Mouse (Mus musculus): ENCODE results near the gene Fam189a1. TPM values are rescaled to one million over a fixed set of nuclear protein-coding genes. Genes with fewer than 3 reads are reported as not detected.
A peak's percentile ranks its signal among the peaks of the same experiment; 100 is the strongest.

Gene Fam189a1
- polyA plus RNA-seq, 1 experiment from 2014 or later, result 12.6 TPM

DNA sequence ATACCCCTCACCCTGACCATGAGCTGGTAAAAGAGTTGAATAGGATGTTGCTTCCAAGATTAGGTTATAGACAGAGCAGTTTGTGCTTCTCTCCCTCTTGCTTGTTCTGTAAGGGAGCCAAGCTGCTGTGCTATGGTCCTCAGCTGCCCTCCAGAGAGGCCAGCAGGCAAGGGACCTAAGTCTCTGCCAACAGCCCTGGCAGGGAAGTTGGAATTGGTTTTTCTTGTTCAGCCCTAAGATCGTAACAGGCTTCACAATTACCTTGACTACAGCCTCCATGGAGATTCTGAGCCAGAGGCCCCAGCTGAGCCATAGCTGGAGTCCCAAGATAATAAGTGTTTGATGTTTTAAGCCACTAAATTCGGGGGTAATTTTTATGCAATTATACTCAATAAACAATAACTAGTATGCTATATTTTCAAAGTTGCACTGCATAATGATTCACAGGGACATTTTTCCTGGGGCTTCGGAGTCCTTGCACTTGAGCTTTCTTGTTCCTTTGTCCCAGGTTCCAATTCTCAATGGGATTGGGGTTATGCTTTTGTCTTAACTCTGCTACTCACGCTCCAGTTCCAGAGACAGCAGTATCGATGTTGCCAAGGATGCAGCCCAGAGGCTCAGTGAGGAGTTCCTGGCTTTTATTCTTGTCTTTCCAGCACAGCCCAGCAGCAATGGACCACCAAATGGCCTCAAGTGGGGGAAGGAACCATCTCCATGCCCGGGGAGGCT is 430.2 kb downstream of the Fam189a1 start:
- ATAC-seq (replicated peaks), result 0 out of 2 replicates have a peak, but pooled peaks have one; percentile 25
- H3K9me3 ChIP-seq, result no peaks in the 10 kb centered on the region
- H3K9ac ChIP-seq, result no peak overlapping the region
- H3K4me3 ChIP-seq, result no peak overlapping the region
- H3K4me2 ChIP-seq, result no peak overlapping the region
- H3K4me1 ChIP-seq, result peaks cover 2% of the 10 kb centered on the region; the same call in 1 of the 2 replicates
- no peaks in the 10 kb centered on the region for H3K27me3 ChIP-seq (replicated peaks)
- H3K36me3 ChIP-seq (replicated peaks), result no peaks in the 10 kb centered on the region
- peak overlapping the region; percentile 51 for H3K27ac ChIP-seq
- 49% methylated on average over 6 of the region's 6 CpGs for WGBS

DNA sequence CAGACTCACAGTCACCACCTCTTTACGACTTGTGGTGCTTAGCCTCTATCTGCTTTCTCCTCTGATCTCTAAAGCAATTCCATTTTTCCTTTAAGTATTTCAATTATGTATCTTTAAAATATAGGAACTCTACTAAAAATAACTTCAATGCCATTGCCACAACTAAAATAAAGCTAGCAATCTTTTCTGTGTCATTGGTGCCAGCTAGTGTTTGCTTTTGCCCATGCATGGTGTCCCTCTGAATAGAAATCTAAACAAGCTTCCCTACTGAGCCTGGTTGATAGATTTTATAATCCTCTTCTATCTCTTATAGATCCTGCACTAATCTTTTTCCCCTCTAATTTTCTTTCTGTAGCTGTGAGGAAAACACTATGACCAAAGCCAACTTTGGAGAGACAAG is 432.0 kb downstream of the Fam189a1 start:
- Histone ChIP-seq H3K4me1 (peaks cover 2% of the 10 kb centered on the region; the same call in 1 of the 2 replicates), H3K4me3 (no peak overlapping the region), H3K9ac (no peak overlapping the region), H3K4me2 (no peak overlapping the region), H3K27ac (no peak overlapping the region), H3K9me3 (no peaks in the 10 kb centered on the region), H3K36me3 (replicated peaks) (no peaks in the 10 kb centered on the region), H3K27me3 (replicated peaks) (no peaks in the 10 kb centered on the region)
- ATAC-seq (replicated peaks), result no peak
- 81% methylated on average over 1 of the region's 1 CpGs for WGBS

DNA sequence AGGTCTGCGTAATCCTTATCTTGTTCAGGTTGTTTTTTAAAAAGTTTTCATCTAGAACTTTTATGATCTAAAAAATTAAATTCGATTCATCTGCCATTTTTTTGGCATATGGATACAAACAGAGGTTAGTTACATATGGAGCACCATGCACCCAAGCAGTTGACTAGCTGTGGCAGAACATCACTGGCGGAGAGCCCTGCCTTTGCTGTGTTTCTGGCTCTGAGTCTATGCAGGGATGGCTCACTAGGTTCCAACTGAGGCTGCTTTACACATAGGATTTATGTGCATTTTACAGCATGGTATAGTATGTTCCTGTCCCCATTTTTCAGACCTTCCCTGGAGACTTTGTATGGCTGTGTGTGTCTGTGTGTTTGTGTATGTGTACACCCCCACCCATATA is 433.1 kb downstream of the Fam189a1 start:
- 95% methylated on average over 3 of the region's 3 CpGs for WGBS
- ATAC-seq (replicated peaks), result no peak
- Histone ChIP-seq H3K4me1 (peaks cover 2% of the 10 kb centered on the region; the same call in 1 of the 2 replicates), H3K4me2 (no peak overlapping the region), H3K9ac (no peak overlapping the region), H3K9me3 (no peaks in the 10 kb centered on the region), H3K36me3 (replicated peaks) (no peaks in the 10 kb centered on the region), H3K27me3 (replicated peaks) (no peaks in the 10 kb centered on the region), H3K27ac (no peak overlapping the region), H3K4me3 (no peak overlapping the region)

DNA sequence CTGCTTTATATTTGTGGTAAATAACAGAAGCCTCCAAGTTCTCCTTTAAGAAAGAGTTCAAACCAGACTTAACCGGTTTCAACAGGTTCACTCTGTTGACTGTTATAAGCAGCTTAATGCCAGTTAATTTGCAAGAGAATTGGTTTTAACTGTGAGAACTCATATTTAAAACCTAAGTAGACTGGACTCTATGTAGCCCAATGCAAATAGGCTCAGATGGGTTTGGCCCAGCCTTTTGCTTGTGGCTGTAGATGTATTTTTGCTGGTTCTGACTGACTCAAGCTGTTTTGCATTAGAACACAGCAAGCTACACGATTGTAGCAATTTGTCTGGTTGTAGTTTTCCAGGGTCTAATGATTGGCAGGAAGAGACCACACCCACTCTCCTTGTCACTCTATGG is 440.1 kb downstream of the Fam189a1 start:
- Histone ChIP-seq H3K4me1 (no peaks in the 10 kb centered on the region), H3K4me3 (no peak overlapping the region), H3K27me3 (replicated peaks) (no peaks in the 10 kb centered on the region), H3K4me2 (no peak overlapping the region), H3K27ac (no peak overlapping the region), H3K9ac (no peak overlapping the region), H3K9me3 (no peaks in the 10 kb centered on the region), H3K36me3 (replicated peaks) (0 out of 2 replicates have a peak, but pooled peaks cover 4% of the 10 kb centered on the region)
- WGBS, result 64% methylated on average over 2 of the region's 2 CpGs
- ATAC-seq (replicated peaks), result no peak

DNA sequence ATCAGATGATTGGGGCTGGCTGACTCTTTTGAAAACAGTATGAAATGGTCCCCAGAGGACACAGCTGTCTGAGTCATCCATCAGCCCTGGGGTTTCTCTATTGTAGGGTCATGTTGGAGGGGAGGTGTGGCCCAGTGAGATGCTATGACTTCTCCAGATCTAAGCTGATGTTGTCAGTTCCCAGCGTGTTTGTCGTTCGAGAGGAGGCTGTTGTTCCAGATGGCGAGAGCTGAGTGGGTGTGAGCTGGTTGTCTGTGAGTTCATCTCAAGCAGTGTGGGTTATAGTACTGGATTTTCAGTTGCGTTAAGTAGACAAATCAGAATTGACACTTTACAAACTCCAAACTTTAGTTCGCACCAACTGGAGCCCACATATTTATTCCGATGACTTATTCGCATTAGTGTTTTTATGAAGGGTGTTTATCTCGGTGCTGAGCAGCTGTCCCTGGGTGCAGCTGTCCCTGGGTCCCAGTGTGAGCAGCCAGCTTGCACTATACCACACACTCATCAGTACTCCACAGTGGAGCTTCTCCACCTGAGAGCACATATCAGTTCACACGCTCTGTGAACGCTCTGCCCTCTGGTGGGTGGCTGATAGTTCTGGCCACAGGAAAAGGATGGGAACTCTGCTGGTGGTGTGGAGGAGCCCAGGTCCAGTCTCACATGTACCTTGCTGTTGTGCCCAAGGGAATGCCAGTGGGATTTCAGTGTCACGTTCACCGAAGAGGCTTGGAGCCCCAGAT is 446.7 kb downstream of the Fam189a1 start:
- Histone ChIP-seq H3K4me3 (no peak overlapping the region), H3K9ac (no peak overlapping the region), H3K36me3 (replicated peaks) (no peaks in the 10 kb centered on the region), H3K4me2 (no peak overlapping the region), H3K9me3 (no peaks in the 10 kb centered on the region), H3K27me3 (replicated peaks) (no peaks in the 10 kb centered on the region), H3K4me1 (peaks cover 11% of the 10 kb centered on the region), H3K27ac (no peak overlapping the region)
- ATAC-seq (replicated peaks), result peak; percentile 68
- 88% methylated on average over 13 of the region's 13 CpGs for WGBS

DNA sequence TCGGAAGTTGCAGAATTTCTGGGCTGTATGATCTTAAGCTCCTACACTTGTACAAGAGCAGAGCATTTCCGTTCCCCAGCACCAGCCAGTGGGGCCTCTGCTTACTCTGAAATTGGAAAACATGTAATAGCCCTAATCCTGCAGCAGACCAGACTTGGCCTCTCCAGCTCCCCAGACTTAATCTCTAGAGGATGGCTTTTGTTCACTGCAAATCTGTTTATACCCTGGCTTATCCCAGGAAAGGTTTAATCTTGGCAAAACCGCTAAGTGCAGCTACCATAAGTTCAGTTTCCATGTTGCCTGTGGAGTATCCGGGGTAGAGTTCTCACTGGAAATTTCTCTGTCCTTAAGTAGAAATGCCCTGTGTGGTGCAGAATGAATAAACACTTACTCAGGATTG is 448.2 kb downstream of the Fam189a1 start:
- Histone ChIP-seq H3K4me2 (no peak overlapping the region), H3K9me3 (no peaks in the 10 kb centered on the region), H3K9ac (no peak overlapping the region), H3K27me3 (replicated peaks) (no peaks in the 10 kb centered on the region), H3K4me1 (peaks cover 11% of the 10 kb centered on the region), H3K4me3 (no peak overlapping the region), H3K27ac (no peak overlapping the region), H3K36me3 (replicated peaks) (no peaks in the 10 kb centered on the region)
- ATAC-seq (replicated peaks), result no peak
- WGBS, result 44% methylated on average over 4 of the region's 4 CpGs

Small RNA genes lying within 50 kb of the gene (microRNA-seq; reads per million reads assigned to microRNA genes)
- gene Gm25249, result not detected

Measured in midbrain, embryonic 15.5 days (tissue).